Mouse (Mus musculus) G1E (cell line): ENCODE measurements around the gene Kif12.

Experiments
- CTCF ChIP-seq: IDR thresholded peaks from 2 replicates; pipeline ENCODE4 v1.5.1; 2012; ENCODE audit warnings: low read depth, low read length, inconsistent platforms, mixed read lengths
- GATA1 ChIP-seq: IDR thresholded peaks from 2 replicates; pipeline ENCODE4 v1.6.1; 2012; ENCODE audit warnings: borderline replicate concordance, low read length, inconsistent platforms, mixed read lengths

DNA sequence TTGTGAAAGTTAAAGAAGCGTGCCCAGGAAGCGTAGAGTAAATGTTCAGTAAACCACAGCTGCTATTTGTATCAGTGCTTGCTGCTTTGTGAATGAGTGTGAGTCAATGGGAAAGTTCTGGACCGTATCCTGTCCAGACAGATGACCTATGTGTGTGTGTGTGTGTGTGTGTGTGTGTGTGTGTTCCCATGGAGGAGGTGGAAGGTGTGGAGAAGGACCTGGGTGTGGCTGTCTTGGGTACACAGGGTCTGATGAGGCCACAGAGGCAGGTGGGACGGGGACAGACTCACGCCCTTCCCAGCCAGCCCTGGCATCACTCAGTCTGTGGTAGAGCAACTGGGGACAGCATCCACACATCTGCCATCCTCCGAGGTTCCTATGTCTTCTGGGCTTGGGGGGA lies 45.6 kb upstream of the Kif12 start:
- TF ChIP-seq CTCF (no peak), GATA1 (no peak)
